Mouse (Mus musculus): ENCODE data around the gene Hoxc11.

GRCm38 (mm10) chr15:102922012-102922362 is 32.2 kb upstream of the Hoxc11 start:
- TF ChIP-seq CTCF (IDR thresholded peaks at IDR 0.05; ENCODE audit: insufficient read depth, low read depth, low read length) (no peak), POLR2A (IDR thresholded peaks at IDR 0.05; ENCODE audit: insufficient read depth, low read depth, low read length) (no peak)
